Mouse (Mus musculus): ENCODE data around the gene Exoc3.

The Exoc3 gene

DNA sequence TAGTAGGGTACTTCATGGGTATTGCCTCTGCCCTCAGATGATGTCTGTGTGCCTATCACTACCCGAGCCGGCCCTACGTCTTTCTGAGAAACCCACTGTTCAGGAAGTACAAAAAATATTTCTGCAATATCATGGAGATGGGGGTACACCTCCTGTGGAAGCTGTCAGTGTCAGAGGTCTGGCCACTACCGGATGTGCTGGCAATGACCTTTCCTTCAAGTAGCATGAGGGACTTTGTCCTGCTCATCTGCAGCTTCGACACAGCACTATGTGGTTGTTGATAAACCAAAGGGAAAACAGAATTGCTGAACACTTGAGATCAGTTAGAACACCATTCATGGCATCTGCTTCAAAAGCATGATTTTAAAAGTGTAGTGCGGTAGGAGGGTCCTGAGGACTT is 67.7 kb downstream of the Exoc3 start:
- in situ Hi-C loops (cut with MboI; ENCODE audit: low sequenced_read_pairs) = no loop called here

DNA sequence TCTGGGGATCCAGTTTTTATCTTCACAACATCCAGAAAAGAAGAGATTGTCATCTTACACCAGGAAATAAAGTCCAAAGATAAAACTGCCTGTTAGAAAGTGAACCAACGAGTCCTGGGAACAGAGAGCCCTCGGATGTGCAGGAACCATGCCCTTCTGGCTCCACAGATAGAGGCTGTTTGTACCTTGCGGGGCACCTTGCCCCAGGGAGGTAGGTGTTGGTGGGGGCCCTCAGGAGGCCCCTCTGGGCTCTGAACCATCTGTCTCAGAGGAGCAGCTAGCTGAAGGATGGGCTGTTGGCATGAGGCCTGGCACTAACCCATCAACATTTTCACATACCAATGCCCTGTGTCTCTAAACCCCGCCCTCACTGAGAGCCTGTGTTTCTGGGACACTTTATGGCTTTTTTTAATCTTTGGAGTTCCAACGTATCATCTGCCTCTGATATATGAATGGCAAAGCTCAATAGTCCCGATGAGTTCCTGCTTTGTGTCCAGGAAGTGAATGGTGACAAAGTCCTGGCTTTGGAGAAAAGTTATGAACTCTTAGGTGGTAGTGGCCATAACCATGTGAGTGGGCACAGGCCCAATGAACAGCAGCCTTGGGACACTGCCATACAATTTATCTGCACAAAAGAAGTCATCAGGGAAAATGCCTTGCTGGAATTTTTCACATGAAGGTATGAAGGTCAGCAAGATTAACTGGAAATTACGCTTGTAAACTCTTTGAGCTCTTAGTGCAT is 69.5 kb downstream of the Exoc3 start:
- in situ Hi-C loops (cut with MboI; ENCODE audit: low sequenced_read_pairs) = no loop called here

DNA sequence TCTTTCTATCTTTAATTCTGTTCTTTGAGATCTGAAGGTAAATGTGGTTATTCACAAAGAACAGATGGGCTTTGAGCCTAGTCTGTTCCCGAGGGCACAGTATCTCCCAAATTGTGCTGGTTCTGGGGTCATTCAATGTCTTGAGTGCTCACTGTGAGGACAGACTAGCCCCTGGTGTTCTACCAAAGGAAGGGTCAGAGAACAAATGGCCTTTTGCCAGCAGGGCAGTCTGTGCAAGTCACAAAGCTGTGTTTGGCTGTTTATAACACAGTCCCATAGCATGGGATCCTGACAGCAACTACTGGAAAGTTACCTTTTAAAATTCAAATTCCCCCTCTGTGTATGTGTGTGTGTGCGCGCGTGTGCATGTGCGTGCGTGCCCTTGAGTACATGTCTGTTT is 78.6 kb downstream of the Exoc3 start:
- in situ Hi-C loops (cut with MboI; ENCODE audit: low sequenced_read_pairs) = no loop called here

DNA sequence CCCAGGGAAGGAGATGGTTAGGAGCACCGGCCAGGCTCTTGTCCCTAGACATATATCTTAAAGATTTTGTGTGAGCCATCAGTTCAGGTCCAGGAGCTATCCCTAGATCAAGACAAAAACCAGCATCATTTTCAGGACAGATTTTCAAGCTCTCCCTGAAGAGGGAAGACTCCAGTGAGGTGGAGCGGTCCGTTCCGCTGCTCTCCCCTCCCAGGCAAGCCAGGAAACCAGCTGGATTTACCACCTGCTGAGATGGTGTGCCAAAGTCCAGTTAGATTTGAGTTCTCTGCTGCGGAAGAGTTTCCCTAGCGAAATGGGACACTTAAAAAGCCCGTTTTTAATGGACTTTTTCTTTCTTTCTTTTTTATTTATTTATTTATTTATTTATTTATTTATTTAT is 81.0 kb downstream of the Exoc3 start:
- in situ Hi-C loops (cut with MboI; ENCODE audit: low sequenced_read_pairs) = no loop called here

DNA sequence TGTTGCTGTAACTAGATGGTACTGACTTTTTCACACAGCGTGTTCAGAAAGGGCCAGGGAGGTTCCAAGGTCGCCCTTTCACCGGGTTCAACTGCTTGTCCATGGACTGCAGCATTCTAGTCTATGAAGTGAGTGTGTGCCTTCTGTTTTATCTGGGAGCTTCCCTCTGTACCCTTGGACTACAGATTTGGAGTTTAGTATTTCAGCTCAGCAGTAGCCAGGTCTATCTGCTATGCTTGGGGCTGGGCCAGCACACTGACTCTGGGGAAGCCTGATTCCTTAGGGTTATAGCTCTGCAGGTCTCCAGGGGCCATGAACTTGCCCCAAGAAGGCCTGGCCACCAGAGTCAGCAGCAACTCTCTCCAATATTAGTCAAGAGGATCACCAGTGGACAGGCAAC is 85.9 kb downstream of the Exoc3 start:
- in situ Hi-C loops (cut with MboI; ENCODE audit: low sequenced_read_pairs) = no loop called here

DNA sequence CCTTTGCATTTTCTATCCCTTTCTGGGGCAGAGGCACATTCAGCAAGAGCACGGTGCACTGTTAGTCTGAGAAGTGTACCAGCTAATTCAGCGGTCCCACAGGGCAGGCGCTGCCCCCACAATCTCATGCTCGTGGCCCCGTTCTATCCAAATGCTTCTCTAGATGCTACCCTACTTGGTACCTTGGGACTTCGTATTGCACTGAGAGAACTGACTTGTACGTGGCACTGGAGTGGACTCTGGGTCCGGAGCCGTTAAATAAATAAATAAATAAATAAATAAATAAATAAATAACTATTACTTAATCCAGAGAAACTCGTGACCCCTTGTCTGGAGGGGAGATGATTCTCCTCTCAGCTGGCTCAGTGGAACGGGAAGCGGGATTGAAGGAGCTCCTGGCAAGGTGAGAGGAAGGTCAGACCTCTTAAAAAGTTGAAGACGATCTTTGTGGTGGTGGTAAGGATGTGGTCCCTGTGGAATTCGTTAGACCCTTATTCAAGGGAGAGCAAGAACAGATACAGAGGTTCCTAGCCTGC is 86.7 kb downstream of the Exoc3 start:
- in situ Hi-C loops (cut with MboI; ENCODE audit: low sequenced_read_pairs) = no loop called here

DNA sequence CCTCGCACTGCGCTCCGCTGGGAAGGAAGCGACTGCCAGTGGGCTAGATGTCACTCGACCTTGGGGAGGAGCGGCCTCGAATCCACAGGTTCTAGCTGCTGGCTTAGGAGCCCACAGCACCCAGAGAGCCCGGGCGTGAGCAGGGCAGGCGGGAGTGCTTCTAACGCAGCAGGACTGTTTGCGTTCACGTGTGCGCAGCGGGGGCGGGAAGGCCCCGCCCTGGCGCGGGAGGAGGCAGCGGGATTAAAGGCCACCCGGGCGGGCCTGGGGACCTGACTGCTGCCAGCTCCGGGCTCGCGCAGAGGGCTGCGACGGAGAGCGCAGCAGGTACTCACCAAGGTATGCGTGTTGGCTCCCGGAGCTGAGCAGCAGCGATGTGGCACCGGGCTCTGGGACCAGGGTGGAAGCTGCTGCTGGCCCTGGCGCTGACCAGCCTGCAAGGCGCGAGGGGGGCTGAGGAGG is 87.4 kb downstream of the Exoc3 start, which contains the start of gene Slc9a3:
Slc9a3 (plus strand) TSS at position 317 of the 462 bp plus-strand sequence.
- in situ Hi-C loops (cut with MboI; ENCODE audit: low sequenced_read_pairs) = no loop called here

Measured in CH12F3 (cell line).